Mouse (Mus musculus) spleen, postnatal 14 days (tissue): Measurements from ENCODE around the gene Grasp.

Experiments
- DNase-seq, 2 experiments: peaks; one replicate each; pipeline ENCODE4 v3.0.0; 2021 to 2022; ENCODE audit warnings: low spot score in 2 of 2

Grasp gene

GRCm38 (mm10) chr15:101248029-101248710, 24.2 kb downstream of the Grasp start:
- DNase-seq, result no peak

GRCm38 (mm10) chr15:101250220-101250800, 26.3 kb downstream of the Grasp start:
- DNase-seq, result no peak

DNA sequence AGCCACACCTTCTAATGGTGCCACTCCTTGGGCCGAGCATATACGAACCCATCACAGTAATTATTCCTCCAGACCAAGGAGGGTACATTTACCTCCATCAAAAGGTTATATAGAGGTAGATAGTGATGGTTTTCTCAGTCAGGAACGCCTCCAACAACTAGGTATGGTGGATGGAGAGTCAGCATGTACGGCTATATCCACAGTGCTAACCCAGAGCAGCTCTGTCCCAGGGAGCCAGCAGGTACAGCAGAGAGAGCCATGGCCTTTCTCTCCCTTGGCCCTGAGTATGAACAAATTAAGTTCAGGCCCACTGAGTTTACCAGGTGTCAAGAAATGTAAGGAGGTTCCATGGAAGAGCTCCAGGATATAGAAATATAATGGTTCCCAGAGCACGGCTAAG, 27.9 kb downstream of the Grasp start:
- DNase-seq, result no peak

DNA sequence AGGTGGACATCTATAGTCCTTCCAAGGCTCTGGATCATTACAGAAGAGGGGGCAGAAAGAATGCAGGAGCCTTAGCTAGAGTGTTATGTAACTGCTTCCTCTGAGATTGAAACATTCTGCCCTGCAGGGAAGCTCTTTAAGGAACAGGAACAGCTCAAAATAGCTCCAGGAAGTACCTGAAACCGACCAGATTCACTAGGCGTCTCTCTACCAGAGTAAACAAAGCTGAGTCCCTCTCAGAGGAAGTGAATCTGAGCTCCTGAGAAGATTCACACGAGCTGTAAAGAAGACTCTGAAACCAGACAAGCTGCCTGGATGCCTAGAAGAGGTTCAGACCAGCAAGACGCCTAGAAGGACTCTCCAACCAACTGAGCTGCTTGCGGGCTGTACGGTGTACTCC, 28.6 kb downstream of the Grasp start:
- DNase-seq, result no peak

GRCm38 (mm10) chr15:101253563-101253885, 29.5 kb downstream of the Grasp start:
- DNase-seq, result no peak

DNA sequence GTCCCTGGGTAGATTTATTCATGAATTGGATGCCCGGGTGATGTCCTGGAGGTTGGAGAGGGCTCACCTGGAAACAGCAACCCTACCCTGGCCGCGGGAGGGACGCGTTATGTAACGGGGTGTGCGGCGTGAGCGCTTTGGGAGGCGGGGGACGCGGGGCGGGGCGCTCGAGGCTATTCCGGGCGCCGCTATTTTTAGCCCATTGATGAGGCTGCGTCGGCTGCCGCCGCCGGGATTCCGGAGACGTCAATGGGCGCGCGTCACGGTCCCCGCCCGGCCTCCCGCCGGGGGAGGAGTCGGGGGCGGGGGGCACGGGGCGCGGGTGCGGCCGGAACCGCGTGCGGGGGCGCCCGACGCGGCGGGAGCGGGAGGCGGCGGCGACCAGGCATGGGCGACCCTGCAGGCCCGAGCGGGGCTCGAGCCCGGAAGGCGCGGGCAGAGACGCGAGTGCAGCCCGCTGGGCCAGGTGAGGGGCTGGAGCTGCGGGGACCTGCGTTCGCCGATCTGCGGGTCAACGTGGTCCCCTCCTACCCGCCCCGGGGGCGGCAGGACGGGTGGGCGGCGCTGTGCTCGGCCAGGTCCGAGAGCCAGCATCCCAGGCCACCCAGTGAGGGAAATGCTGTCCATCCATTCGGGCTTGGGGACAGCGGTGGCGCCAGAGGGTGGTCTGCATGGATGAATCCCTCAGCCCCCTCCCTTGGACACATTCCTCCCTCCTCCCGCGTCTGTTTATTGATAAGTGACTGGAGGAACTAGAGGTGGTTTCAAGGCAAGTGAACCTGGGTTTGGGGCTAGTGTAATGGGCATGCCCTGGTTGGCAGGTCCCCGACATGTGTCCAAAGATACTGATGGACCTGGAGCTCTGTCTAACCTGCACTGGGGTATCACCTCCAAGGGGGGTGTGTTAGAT, 30.2 kb downstream of the Grasp start, which contains the start of gene Nr4a1:
Gene Nr4a1, plus strand, starts transcription at position 384 of the 910 bp plus-strand sequence.
- peak in 1 of 2 experiments; percentile 33 for DNase-seq

DNA sequence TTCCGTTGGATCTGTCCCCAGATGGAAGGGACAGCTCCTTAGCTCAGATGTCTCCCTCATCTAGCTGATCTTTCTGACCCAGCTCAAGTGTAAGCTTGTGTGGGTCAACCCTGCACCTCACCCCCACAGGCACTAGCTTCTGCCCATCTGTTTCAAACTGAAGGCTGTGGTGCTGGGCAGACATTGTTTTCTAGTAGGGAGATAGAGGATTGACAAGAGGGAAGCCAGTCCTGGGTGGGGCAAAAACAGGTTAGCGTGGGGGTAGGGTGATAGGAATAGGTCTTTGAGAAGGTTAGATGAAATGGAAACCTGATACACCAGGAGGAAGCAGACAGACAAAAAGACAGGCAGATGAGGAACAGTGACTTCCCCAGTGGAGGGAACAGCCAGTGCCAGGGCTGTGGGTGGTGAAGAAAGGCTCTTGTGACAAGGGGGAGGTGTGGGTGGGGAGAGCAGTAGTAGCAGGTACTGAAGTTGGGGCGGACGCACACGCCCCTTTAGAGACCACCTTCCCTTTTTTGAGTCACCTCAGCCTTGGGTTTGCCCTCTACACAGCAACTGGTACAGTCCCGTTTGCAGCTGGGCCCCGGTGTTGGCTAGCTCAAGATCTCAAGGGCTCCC, 32.0 kb downstream of the Grasp start:
- no peak for DNase-seq

DNA sequence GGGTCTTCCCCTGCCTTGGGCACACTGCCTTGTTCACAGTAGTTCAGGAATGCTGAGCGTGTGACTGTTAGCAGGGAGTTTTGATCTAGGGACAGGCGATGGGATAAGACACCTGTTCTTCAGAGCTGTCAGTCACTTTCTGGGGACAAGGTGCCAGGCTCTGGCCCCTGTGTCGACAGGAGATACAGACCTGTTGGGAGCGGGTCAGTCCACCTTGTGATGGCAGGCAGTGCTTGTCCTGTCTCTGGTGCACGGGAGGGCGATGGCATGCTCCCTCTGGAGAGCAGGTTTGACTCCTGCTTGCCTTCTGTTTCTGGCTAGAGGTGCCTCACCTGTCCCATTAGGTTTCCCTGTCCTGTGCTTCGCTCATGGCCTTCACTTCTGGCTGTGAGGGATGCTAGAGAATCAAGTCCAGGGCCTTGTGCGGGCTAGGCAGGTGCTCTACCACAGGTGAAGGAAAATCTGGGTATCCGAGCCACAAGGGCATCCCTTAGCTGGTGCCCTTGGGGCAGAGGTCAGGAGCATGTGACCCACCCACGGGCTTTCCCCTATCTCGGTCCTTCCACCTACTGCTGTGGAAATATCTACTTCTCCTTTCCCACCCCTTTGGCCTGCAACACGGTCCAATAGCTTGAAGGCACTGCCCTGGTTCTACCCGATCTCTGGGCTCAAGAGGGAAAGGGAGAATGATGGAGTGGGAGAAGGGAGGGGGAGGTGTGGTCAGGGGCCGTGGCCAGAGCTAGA, 32.6 kb downstream of the Grasp start:
- DNase-seq, result no peak

GRCm38 (mm10) chr15:101258420-101258819, 34.4 kb downstream of the Grasp start:
- DNase-seq, result no peak

GRCm38 (mm10) chr15:101259922-101260321, 35.9 kb downstream of the Grasp start:
- no peak for DNase-seq

GRCm38 (mm10) chr15:101260387-101260786, 36.4 kb downstream of the Grasp start:
- DNase-seq, result no peak

DNA sequence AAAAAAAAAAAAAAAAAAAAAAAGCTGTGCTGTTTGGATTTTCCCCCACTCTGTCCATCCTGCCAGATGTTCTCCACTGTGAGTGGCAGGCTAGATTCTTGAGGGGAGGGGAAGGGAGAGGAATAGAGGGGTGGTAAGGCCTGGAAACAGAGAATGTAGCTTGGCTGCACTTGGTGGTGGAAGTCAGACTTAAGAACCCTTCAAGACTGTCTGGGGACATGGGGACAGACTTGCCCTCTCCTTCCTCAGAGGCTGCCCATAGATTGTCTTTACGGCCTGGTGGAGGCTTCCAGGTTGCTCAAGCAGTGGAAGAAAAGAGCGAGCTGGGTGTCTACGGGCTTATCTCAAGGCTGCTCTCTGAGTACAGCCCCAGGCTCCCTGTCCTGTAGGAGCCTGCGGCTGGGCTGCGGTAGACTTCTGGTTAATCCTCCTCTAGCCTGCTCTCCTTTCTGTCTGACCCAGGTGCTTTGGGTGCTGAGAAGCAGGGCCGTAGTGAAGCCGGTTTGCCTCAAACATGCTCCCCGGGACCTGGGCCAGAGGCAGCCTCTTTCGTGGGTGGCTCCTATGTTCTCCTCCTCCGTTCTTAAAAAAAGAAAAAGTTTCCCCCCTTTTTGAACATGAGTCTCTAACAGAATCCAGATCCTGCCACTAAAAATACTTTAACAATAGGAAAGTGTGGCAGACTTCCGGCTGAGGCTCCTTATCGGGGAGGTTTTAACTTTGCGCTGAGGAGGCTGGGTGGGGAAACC, 37.1 kb downstream of the Grasp start:
- no peak for DNase-seq

- no peak for DNase-seq
Measured at GRCm38 (mm10) chr15:101262502-101262901, 38.5 kb downstream of the Grasp start.

- peak; percentile 61 to 67 for DNase-seq
Measured at GRCm38 (mm10) chr15:101266132-101266963, 42.4 kb downstream of the Grasp start.

DNA sequence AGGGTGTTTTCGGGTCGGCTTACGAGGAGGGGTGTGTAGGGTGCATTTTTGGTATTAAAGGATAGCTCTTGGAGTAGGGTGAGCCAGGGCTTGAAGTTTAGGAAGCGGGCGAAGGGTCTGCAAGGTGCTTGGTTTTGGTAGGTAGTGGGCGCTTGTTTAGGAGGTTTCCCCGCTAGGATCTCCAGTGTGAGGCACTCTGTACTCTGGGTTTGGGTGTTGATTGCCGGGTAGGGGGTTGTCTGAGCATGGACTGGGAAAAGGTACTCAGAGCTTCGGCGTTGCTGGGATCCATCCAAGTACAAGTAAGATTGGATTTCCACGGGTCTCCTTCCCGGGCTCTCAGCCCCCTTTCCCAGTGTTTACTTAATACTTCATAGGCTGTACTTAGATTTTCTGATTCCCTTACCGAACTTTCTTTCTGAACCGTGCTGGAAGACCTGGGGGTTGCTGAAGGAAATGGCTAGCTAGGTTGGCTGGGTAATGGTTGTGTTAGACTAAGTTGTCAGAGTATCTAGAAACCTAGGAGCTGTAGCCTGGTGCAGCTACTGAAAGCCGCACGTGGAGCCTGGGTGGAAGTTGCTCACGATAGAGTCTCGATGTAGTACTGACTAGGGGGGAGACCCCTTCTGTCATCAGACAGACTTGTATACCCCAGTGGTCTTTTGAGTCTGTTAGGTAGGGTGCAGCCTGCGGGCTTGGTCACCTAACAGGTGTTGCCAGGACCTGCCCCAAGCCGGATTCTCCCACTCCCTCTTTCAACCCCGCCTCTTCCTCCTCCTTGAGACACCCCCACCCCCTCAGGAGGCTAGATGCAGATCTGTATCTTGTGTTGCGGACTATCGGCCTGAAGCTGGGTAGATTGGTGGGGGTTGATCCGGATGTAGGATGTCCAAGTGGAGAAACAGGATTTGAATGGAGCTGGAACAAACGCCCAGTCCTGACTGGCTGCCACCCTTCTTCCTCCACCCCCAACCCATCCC, 43.4 kb downstream of the Grasp start:
- DNase-seq, result no peak

DNA sequence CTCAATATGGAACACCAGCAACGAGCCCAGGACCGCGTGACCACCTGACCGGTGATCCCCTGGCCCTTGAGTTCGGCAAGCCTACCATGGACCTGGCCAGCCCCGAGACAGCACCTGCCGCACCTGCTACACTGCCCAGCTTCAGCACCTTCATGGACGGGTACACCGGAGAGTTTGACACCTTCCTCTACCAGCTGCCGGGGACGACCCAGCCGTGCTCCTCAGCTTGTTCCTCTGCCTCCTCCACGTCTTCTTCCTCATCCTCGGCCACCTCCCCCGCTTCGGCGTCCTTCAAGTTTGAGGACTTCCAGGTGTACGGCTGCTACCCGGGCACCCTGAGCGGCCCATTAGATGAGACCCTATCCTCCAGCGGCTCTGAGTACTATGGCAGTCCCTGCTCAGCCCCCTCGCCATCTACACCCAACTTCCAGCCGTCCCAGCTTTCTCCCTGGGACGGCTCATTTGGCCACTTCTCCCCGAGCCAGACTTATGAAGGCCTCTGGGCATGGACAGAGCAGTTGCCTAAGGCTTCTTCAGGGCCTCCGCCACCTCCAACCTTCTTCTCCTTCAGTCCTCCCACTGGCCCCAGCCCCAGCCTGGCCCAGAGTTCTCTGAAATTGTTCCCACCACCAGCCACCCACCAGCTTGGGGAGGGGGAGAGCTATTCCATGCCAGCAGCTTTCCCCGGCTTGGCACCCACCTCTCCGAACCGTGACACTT, 46.3 kb downstream of the Grasp start:
- DNase-seq, result no peak

DNA sequence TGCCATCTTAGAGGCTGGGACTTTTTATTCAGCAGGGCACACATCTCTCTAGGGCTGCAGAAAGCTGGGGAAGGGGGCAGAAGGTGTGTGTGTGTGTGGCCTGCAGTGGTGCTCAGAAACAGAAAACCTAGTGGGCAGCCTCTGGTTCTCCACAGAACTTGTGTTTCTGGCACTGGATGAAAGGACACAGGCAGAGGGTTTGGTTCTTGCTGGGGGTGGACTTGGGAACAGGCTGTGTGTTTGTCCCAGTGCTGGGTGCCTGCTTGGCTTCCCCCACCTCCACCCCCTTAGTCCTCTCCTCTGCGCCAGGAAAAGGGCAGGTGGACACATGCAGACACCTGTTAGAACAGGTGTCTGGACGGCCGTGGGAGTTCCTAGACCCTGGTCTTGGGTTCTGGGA, 47.1 kb downstream of the Grasp start:
- no peak for DNase-seq

DNA sequence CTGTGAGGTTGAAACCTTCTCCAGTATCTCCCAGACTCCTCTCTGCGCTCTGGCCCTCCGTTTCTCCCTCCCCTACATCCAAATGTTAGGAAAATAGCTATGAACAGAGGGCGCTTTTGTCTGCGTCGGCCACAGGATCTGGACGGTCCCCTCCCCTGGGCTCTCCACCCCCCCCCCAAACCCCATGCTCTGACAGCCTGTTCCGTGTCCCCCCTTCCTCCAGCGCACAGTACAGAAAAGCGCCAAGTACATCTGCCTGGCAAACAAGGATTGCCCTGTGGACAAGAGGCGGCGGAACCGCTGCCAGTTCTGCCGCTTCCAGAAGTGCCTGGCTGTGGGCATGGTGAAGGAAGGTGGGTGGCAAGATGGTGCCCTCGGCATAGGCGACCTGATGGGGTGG, 47.5 kb downstream of the Grasp start:
- DNase-seq, result no peak
